Mouse (Mus musculus) lung, postnatal 0 days (tissue): ENCODE results near the gene 4930544D05Rik. TPM values are rescaled to one million over a fixed set of nuclear protein-coding genes. Genes with fewer than 3 reads are reported as not detected.
"Not testable (repeated sequence)": the region's sequence is repeated elsewhere in the genome, so short reads cannot be mapped to it uniquely, and the experiment has no call there.

ENCODE experiments used
- ATAC-seq: fragments of 200-750 bp; cut with Nextera tagmentation; 2 replicates; pipeline ENCODE4 v1.8.0; 2017; ENCODE audit warnings: moderate library complexity
- DNase-seq: peaks from one replicate; pipeline ENCODE4 v3.0.0-alpha.2; 2016; ENCODE audit warnings: low spot score
- H3K27ac ChIP-seq: fragments of 300-500 bp; sonication (generic); 2 replicates; pipeline ENCODE4 v1.5.1; 2014; ENCODE audit warnings: antibody characterized with exemption, mild to moderate bottlenecking, low read length, mixed read lengths
- H3K27me3 ChIP-seq: fragments of 300-500 bp; sonication (generic); replicated peaks from 2 replicates; pipeline ENCODE4 v1.6.1; 2014; ENCODE audit warnings: low read length, mixed read lengths; ENCODE audit not compliant: insufficient read depth
- H3K36me3 ChIP-seq: fragments of 300-500 bp; sonication (generic); 2 replicates; pipeline ENCODE4 v1.6.1; 2014; ENCODE audit warnings: low read length, mixed read lengths; ENCODE audit not compliant: insufficient read depth
- H3K4me1 ChIP-seq: fragments of 300-500 bp; sonication (generic); 2 replicates; pipeline ENCODE4 v1.6.1; 2014; ENCODE audit warnings: antibody characterized with exemption, low read depth, low read length, mixed read lengths; ENCODE audit not compliant: insufficient read depth
- H3K4me2 ChIP-seq: fragments of 300-500 bp; sonication (generic); replicated peaks from 2 replicates; pipeline ENCODE4 v1.6.1; 2014; ENCODE audit warnings: low read depth, mild to moderate bottlenecking, low read length, moderate library complexity, mixed read lengths
- H3K4me3 ChIP-seq: fragments of 300-500 bp; sonication (generic); 2 replicates; pipeline ENCODE4 v1.5.1; 2014; ENCODE audit warnings: low read depth, low read length
- H3K9ac ChIP-seq: fragments of 300-500 bp; sonication (generic); replicated peaks from 2 replicates; pipeline ENCODE4 v1.6.1; 2014; ENCODE audit warnings: low read depth, mild to moderate bottlenecking
- H3K9me3 ChIP-seq: fragments of 300-500 bp; sonication (generic); 2 replicates; pipeline ENCODE4 v1.6.1; 2016; ENCODE audit warnings: low read length, mixed read lengths
- CTCF ChIP-seq: IDR thresholded peaks from 2 replicates; pipeline ENCODE4 v1.5.1; 2016; ENCODE audit warnings: antibody characterized with exemption, mild to moderate bottlenecking
- EP300 ChIP-seq: IDR thresholded peaks from 2 replicates; pipeline ENCODE4 v1.6.1; 2016; ENCODE audit warnings: antibody characterized with exemption, mild to moderate bottlenecking, control low read depth
- WGBS: fragments of 180-500 bp; shearing (Covaris S2); extraction: QIAGEN DNeasy Blood & Tissue Kit; methylation state at CpG from one replicate; pipeline ENCODE4 v1.1.7; 2014; 5-methylcytosine and 5-hydroxymethylcytosine counted together
- polyA plus RNA-seq: library from polyadenylated mRNA; unstranded; fragments of >200 nt; fragmentation: Nextera tagmentation; extraction: Ambion mirVana; gene quantifications from 2 replicates; pipeline ENCODE4 v1.2.1, GENCODE M21; 2015

The 4930544D05Rik gene
- not detected in 2 replicates for polyA plus RNA-seq

DNA sequence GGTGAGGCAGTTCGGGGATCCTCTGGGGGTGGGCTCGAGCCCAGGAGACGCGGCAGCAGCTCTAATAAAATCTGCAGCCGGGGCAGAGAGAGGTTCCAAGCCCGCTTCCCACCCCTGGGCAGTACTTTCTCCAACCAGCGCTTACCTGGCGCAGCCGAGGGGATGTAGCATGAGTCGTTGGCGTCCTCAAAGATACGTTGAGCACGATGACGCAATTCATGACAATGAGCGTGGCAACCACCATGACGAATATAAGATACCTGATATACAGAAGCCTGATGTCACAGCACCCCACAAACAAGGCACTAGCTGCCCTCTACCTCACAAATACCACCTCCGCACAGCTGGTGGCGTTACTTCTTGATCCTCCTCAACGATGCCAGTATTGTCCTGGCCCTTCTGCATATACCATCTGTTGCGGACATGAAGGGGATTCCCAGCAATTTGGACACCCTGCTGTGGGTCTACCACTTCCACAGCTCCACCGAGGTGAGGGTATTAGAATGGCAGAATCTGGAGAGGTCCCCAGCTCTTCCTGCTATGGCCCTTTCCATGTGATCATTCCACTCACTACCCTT is at the start of gene 4930544D05Rik:
4930544D05Rik (plus strand) TSS at position 333 of the 578 bp plus-strand sequence.
- no peaks in the 10 kb centered on the region for H3K27me3 ChIP-seq
- H3K4me1 ChIP-seq: peaks cover 10% of the 10 kb centered on the region
- no peaks in the 10 kb centered on the region for H3K9me3 ChIP-seq
- peak within 1 kb of the TSS; percentile 39 for H3K4me3 ChIP-seq
- TF ChIP-seq EP300 (no peak), CTCF (no peak)
- H3K36me3 ChIP-seq: no peaks in the 10 kb centered on the region
- DNase-seq (no peak), ATAC-seq (peak; percentile 17)
- H3K27ac ChIP-seq: no peak within 1 kb of the TSS
- H3K4me2 ChIP-seq: peak within 1 kb of the TSS; percentile 69
- 21% methylated on average over 21 of the region's 21 CpGs for WGBS
- no peak within 1 kb of the TSS for H3K9ac ChIP-seq

DNA sequence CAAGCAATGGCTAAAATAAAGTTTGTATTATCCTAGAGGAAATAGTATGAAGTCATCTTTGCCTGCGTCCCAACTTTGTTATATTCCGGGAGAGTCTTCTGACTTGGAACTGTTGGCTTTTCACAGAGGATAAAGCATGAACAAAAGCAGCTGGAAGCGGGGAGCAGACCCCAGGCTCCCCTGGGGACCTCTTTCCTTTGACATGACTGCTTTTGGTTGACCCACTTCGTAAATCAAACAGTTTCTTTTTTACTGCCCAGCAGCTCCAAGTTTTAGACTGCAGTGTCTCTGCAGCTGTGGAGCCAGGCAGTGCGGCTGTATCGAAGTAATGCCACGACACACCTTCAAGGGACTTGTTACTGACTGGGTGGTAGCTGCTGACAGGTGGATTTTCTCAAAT is 49.1 kb upstream of the 4930544D05Rik start:
- Histone ChIP-seq H3K4me3 (no peak overlapping the region), H3K36me3 (no peaks in the 10 kb centered on the region), H3K4me1 (peaks cover 7% of the 10 kb centered on the region; the same call in 1 of the 2 replicates), H3K27ac (no peak overlapping the region), H3K27me3 (no peaks in the 10 kb centered on the region), H3K9me3 (no peaks in the 10 kb centered on the region), H3K4me2 (no peak overlapping the region), H3K9ac (no peak overlapping the region)
- DNase-seq (no peak), ATAC-seq (no peak)
- TF ChIP-seq CTCF (no peak), EP300 (no peak)
- WGBS: 65% methylated on average over 7 of the region's 7 CpGs

DNA sequence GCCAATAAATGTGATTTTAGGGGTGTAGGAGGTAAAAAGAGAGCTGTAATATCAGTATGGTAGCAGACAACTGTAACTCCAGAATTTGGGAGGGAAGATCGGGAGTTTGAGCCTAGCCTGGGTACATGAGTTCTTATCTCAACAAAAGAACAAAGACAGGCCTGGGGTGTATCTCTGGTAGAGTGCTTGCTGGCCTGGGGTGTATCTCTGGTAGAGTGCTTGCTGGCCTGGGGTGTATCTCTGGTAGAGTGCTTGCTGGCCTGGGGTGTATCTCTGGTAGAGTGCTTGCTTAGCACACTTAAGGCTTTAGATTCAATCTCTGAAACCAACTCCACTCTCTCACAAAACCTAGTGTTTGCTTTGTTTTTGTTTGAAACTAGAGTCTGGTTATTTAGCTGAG is 45.0 kb upstream of the 4930544D05Rik start:
- ATAC-seq, H3K4me2 ChIP-seq, H3K27ac ChIP-seq, H3K4me3 ChIP-seq, H3K4me1 ChIP-seq, H3K36me3 ChIP-seq, H3K9ac ChIP-seq, H3K27me3 ChIP-seq, H3K9me3 ChIP-seq, DNase-seq: not testable (repeated sequence)
- WGBS: 83% methylated on average over 1 of the region's 1 CpGs

DNA sequence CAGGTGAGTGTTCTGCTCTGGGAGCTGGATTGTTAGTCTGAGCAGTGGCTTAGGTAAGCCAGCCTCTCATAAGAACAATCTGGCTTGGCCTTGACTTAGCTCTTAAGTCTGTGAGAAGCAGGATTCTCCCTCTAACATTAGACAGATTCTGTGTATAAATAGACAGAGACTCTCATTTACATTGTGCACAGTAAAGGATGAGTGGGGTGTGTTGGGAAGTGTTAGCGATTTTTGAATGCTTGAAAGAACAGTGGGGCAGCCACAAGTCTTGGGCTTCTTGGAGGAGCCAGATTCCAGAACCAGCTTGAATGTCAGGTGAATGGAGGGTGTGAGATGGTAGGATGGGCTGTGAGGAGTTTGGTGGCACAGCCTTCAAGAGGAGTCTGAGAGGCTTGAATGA is 44.0 kb upstream of the 4930544D05Rik start:
- 67% methylated on average over 1 of the region's 1 CpGs for WGBS
- H3K9me3 ChIP-seq: no peaks in the 10 kb centered on the region
- no peak overlapping the region for H3K4me3 ChIP-seq
- no peaks in the 10 kb centered on the region for H3K27me3 ChIP-seq
- ATAC-seq (no peak), DNase-seq (no peak)
- H3K27ac ChIP-seq: no peak overlapping the region
- H3K4me2 ChIP-seq: no peak overlapping the region
- no peaks in the 10 kb centered on the region; the same call in 1 of the 2 replicates for H3K4me1 ChIP-seq
- H3K9ac ChIP-seq: no peak overlapping the region
- no peak for TF ChIP-seq EP300
- TF ChIP-seq CTCF: no peak
- no peaks in the 10 kb centered on the region for H3K36me3 ChIP-seq

DNA sequence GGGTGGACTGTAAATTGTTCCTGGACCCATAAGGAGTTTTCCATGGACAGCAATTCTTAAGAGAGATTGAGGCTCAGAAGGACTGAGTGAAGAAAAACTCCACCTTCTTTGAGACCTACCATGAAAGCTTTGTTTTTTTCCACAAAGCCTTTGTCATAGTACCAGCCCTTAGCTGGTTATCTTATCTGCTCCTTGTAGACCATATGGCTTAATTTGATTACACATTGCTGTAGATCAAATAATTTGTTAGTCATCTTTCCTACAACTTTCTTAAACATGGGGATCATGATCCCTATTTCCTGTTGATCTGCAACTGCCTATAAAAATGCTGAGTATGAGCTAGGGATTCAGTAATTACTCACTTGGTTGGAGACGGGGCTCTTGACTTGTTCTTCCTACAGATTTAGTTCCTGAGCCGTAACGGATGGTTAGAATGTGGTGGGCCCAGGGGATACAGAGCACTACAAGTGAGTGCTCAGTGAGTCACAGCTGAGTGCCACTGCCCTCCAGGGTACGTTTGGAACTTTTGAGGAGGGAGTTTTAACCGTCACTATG is 43.2 kb upstream of the 4930544D05Rik start:
- Histone ChIP-seq H3K4me2 (no peak overlapping the region), H3K27ac (no peak overlapping the region), H3K36me3 (no peaks in the 10 kb centered on the region), H3K4me1 (no peaks in the 10 kb centered on the region; the same call in 1 of the 2 replicates), H3K4me3 (no peak overlapping the region), H3K9ac (no peak overlapping the region), H3K9me3 (no peaks in the 10 kb centered on the region), H3K27me3 (no peaks in the 10 kb centered on the region)
- no peak for DNase-seq
- 31% methylated on average over 5 of the region's 5 CpGs for WGBS
- ATAC-seq: no peak
- TF ChIP-seq CTCF (no peak), EP300 (no peak)

DNA sequence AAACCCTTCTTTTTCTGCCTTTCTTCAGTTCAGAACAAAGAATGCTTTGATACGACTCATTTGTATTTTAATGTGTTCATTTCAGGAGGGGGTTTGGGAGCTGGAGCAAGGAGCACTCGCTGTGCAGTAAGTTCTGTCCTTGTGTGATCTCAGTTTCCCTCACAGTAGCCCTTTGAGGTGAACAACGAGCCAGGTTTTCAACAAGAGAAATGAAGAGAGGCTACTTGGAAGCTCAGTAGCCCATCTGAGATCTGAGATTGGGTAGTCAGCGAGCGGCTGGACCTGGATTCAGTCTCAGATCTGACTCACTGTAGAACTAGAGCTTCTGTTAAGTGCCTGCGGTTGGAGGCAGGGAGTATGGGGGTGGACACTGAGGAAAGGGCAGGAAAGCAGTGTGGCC is 41.8 kb upstream of the 4930544D05Rik start:
- no peak for DNase-seq
- 75% methylated on average over 6 of the region's 6 CpGs for WGBS
- Histone ChIP-seq H3K27me3 (no peaks in the 10 kb centered on the region), H3K4me2 (no peak overlapping the region), H3K9ac (no peak overlapping the region), H3K27ac (no peak overlapping the region), H3K4me1 (peaks cover 11% of the 10 kb centered on the region; the same call in 1 of the 2 replicates), H3K36me3 (no peaks in the 10 kb centered on the region), H3K9me3 (no peaks in the 10 kb centered on the region), H3K4me3 (no peak overlapping the region)
- no peak for ATAC-seq
- no peak for TF ChIP-seq EP300
- no peak for TF ChIP-seq CTCF
